Mouse (Mus musculus): ENCODE results near the gene Cyp2c23. TPM values are rescaled to one million over a fixed set of nuclear protein-coding genes. Genes with fewer than 3 reads are reported as not detected.

Cyp2c23 gene
- total RNA-seq (2023): not detected

DNA sequence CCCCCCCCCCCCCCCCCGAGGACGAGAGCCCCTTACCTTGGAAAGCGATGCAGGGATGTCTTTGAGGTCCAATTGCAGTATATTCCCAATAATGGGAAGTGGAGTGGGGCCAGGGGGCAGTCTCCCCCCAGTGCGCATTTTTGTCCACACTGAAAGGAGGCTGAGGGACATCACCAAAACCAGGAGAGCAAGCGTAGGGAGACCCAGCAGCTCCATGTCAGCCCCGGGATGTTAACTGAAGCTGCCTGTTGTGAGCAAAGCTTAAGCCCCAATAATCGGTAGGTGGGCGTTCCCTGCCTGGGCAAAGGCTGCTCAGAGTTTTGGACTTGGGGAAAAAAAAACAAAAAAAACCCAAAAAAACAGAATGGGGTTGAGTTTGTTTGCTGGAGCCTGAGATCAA is at the start of gene Cyp2c23:
Cyp2c23 (minus strand) TSS at position 237 of the 400 bp plus-strand sequence.

DNA sequence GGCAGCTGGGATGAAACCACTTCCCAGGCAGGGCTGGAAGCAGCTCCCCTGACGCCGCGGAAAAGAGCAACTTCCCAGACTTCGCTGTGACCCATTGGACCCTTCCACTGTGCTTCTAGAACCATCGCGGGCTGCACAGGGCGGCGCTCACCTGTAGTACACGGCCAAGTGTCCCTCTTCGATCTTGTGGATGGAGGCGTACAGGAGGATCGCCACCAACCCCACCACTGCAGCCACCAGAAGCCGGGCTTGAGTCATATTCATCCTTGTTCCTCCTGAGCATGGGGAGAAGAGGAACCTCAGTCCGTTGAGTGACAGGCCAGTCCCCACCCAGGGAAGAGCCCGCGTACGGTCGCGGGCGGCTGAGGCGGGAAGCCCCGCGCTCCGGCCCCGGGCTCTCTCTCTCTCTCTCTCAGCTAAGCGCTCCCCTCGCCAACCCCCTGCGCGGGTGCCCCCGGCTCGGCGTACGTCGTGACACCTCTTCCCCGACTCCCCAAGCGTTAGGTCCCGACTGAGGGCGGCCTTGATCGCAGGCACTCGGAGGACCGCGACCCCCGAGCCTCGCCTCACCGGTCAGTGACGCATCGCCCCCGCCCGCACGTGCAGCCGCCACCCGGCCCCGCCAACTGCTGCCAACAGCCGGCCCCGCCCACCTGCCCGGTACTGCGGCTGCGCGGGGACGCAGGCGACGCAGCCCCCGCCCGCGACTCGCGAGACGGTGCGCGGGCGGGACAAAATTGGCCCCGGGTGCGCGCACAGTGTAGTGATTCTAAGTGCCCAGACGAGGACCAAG is 40.3 kb upstream of the Cyp2c23 start, which contains the start of gene Erlin1:
Erlin1 (minus strand) TSS at position 665 of the 793 bp plus-strand sequence.

DNA sequence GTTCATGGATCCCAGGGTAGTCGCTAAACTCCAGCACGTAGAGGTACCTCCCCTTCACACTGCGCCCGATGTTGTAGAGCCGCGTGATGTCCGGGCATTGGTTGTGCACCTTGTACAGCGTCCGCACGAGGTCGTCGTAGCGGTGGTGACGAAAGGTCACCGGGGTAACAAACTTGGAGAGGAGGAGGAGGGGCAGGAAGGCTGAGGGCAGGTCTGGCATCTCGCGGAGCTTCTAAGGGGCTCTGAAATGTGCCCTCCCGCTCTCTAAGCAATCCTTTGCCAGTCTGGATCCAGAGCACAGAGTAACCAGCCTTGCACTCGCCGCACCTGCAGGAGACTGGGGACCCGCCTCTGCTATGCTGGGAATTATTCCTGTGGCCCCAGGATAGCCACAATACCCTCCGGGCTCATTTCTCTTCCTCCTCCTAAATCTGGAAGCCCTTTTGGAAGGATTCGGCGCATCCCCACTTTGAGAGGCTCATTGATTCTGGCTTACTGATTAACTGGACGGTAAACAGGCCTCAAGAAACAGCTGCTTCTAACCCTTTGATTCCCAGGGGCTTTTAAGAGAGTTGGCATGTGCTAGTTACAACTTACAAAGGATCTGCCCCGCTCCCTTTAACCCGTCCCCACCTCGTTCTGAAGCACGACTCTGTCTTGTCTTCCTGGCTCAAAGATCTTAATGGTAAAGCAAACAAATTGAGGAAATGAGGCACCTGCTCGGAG is 42.8 kb downstream of the Cyp2c23 start, which contains the start of gene Cpn1:
Cpn1 (minus strand) TSS at position 488 of the 726 bp plus-strand sequence.

Other genes with a start within 250 kb of the Cyp2c23 start
- 1 to 10 TPM in 1 of 2 experiments, under 1 TPM in 1; 0.75 to 2.3 TPM for gene Abcc2, start 247.0 kb downstream of the Cyp2c23 start, total RNA-seq (2023)
- 10 to 100 TPM; 18.9 to 19.0 TPM for gene Dnmbp, start 89.0 kb downstream of the Cyp2c23 start, total RNA-seq (2023)
- not detected for gene Cpn1, start 42.7 kb downstream of the Cyp2c23 start, total RNA-seq (2023)
- gene Erlin1, start 40.6 kb upstream of the Cyp2c23 start, total RNA-seq (2023): 10 to 100 TPM; 31.6 to 34.9 TPM
- 10 to 100 TPM; 37.8 to 38.4 TPM for gene Chuk, start 78.3 kb upstream of the Cyp2c23 start, total RNA-seq (2023)
- 10 to 100 TPM in 1 of 2 experiments, 1 to 10 TPM in 1; 9.9 to 14.3 TPM for gene Cwf19l1, start 106.7 kb upstream of the Cyp2c23 start, total RNA-seq (2023)
- gene Bloc1s2, start 117.2 kb upstream of the Cyp2c23 start, total RNA-seq (2023): 10 to 100 TPM; 46.0 to 47.8 TPM
- gene Pkd2l1, start 163.2 kb upstream of the Cyp2c23 start, total RNA-seq (2023): not detected
- not detected for gene Scd3, start 174.1 kb upstream of the Cyp2c23 start, total RNA-seq (2023)

All from neutrophil, adult 83 days (primary cell).